Mouse (Mus musculus) testis, adult 2 months (tissue): ENCODE measurements at regions not wholly inside any gene's neighbourhood (a gene's known extent, or its start where the extent isn't known, plus 50 kb on each side); places are given as distances from the start of the nearest gene placed in this dataset.
"Not testable (repeated sequence)": the region's sequence is repeated elsewhere in the genome, so short reads cannot be mapped to it uniquely, and the experiment has no call there.

Source experiments
- H3K27ac ChIP-seq: fragments of 200-500 bp; 2 replicates; pipeline ENCODE4 v1.5.1; 2012; ENCODE audit warnings: low read depth, low read length; ENCODE audit not compliant: control insufficient read depth, insufficient read depth
- H3K27me3 ChIP-seq: fragments of 200-500 bp; 2 replicates; pipeline ENCODE4 v1.6.1; 2012; ENCODE audit warnings: mild to moderate bottlenecking, low read length, moderate library complexity; ENCODE audit not compliant: control insufficient read depth, insufficient read depth
- H3K36me3 ChIP-seq: fragments of 200-500 bp; 2 replicates; pipeline ENCODE4 v1.6.1; 2012; ENCODE audit warnings: mild to moderate bottlenecking, low read length; ENCODE audit not compliant: control insufficient read depth, insufficient read depth
- H3K4me1 ChIP-seq: fragments of 200-500 bp; 2 replicates; pipeline ENCODE4 v1.6.1; 2012; ENCODE audit warnings: low read length; ENCODE audit not compliant: control insufficient read depth, insufficient read depth
- H3K4me3 ChIP-seq: fragments of 200-500 bp; 2 replicates; pipeline ENCODE4 v1.5.1; 2012; ENCODE audit warnings: low read depth, mild to moderate bottlenecking, low read length, moderate library complexity, mixed read lengths; ENCODE audit not compliant: control insufficient read depth
- CTCF ChIP-seq: fragments of 200-500 bp; IDR thresholded peaks from 2 replicates; pipeline ENCODE4 v1.5.1; 2012; ENCODE audit warnings: low read depth, mild to moderate bottlenecking, inconsistent platforms, low read length, moderate library complexity; ENCODE audit not compliant: control insufficient read depth, insufficient read depth, insufficient replicate concordance
- POLR2A ChIP-seq: fragments of 200-500 bp; IDR thresholded peaks from 2 replicates; pipeline ENCODE4 v1.6.1; 2012; ENCODE audit warnings: low read depth, mild to moderate bottlenecking, inconsistent platforms, low read length, moderate library complexity; ENCODE audit not compliant: control insufficient read depth

DNA sequence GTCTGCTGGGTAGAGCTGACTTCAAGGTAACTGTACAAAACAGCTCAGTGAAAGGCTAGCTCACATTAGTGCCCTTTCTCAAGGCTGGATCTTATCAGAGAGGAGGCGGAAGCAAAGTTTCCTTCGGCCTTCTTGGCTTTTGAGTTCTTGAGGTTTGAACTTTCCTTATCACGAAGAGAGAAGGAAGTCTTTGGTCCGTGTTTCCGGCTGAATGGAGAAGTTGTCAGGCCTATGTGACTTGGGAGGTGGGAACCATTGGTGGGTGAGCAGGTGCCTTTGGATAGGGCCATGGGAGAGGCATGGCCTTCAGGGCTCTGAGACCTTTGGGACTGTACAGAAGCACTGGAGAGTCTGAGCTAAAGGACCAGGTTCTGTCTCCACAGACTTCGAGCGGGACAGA, 128.1 kb upstream of the Haao start:
- H3K27me3 ChIP-seq = no peaks in the 10 kb centered on the region
- TF ChIP-seq POLR2A = no peak
- no peak for TF ChIP-seq CTCF
- H3K4me3 ChIP-seq = no peak overlapping the region
- peaks cover 7% of the 10 kb centered on the region for H3K4me1 ChIP-seq
- no peak overlapping the region for H3K27ac ChIP-seq
- no peaks in the 10 kb centered on the region for H3K36me3 ChIP-seq

DNA sequence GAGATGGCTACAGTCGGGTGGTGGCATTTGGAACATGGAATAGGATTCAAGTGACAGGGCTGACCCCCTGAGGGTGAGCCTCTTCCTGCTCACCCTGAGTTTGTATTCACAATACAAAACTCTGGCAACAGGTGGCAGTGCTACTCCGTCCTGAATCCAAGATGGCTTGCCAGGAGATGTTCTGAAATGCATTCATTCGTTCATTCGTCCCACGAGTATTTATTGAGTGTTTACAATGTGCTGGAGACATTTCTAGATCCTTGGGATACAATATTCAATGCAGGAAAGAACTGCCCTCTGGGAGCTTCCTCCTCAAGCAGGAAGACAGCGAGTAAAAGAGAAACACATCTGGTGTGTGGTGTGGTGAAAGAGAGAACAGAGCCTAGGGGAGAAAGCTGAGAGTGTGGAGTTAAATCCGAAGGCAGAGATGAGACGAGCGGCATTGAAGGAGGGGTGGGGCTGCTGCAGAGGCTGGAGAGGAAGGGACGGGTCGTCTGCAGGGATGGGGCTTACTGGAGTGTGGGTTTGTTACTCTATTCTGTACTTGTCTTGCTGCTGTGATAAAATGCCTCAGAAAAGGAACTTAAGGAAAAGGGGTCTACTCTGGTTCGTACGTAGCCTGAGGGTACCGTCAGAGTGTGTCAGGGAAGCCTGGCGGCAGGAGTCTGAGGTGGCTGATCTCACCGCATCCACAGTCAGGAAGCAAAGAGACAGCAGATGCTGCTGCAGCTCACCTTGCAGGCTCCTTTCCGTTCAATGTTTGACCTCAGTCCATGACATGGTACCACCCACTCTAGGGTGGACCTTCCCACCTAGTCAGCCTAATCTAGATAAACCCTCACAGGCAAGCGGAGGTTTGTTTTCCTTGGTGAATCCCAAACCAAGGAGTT, 125.9 kb upstream of the Haao start:
- Histone ChIP-seq H3K4me3 (no peak overlapping the region), H3K36me3 (no peaks in the 10 kb centered on the region), H3K27ac (no peak overlapping the region), H3K4me1 (no peaks in the 10 kb centered on the region), H3K27me3 (no peaks in the 10 kb centered on the region)
- no peak; the same call in 1 of the 2 replicates for TF ChIP-seq CTCF
- no peak for TF ChIP-seq POLR2A

- Histone ChIP-seq H3K27me3 (no peaks in the 10 kb centered on the region), H3K4me3 (no peak overlapping the region), H3K4me1 (no peaks in the 10 kb centered on the region), H3K27ac (no peak overlapping the region), H3K36me3 (no peaks in the 10 kb centered on the region)
- TF ChIP-seq CTCF = no peak
- TF ChIP-seq POLR2A = no peak
These were observed 125.1 kb upstream of the Haao start for GRCm38 (mm10) chr17:83972874-83973273.

GRCm38 (mm10) chr17:83972470-83972869, 124.7 kb upstream of the Haao start:
- Histone ChIP-seq H3K36me3 (no peaks in the 10 kb centered on the region), H3K4me1 (no peaks in the 10 kb centered on the region), H3K27ac (no peak overlapping the region), H3K27me3 (no peaks in the 10 kb centered on the region), H3K4me3 (no peak overlapping the region)
- TF ChIP-seq POLR2A (no peak), CTCF (no peak)

DNA sequence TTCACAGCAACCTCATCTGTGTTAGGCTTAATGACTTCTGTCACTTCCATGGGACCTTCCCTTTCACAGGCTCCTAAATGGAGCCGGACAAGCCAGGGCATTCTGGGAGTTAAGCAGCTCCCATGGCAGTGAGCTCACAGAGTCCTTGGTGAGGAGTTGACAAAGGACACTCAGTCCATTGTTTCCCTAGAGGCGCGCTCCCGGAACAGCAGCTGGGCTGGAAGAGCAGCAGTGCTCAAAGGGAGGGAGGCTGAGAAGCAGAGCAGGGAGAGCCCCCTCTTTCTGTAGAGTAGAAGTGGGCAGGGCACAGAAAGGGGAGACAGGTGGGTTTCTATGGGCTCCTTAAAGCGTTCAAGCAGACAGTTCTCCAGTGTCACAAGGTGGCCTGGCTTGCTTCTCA, 124.3 kb upstream of the Haao start:
- TF ChIP-seq CTCF = no peak
- no peak for TF ChIP-seq POLR2A
- H3K27me3 ChIP-seq = no peaks in the 10 kb centered on the region
- H3K4me3 ChIP-seq = no peak overlapping the region
- H3K36me3 ChIP-seq = no peaks in the 10 kb centered on the region
- H3K27ac ChIP-seq = no peak overlapping the region
- no peaks in the 10 kb centered on the region for H3K4me1 ChIP-seq

GRCm38 (mm10) chr17:83969407-83969826, 121.7 kb upstream of the Haao start:
- Histone ChIP-seq H3K4me3 (no peak overlapping the region), H3K36me3 (no peaks in the 10 kb centered on the region), H3K4me1 (no peaks in the 10 kb centered on the region), H3K27me3 (no peaks in the 10 kb centered on the region), H3K27ac (no peak overlapping the region)
- TF ChIP-seq POLR2A (no peak), CTCF (no peak)

GRCm38 (mm10) chr17:83968124-83968523, 120.4 kb upstream of the Haao start:
- not testable (repeated sequence) for H3K27ac ChIP-seq, H3K27me3 ChIP-seq, H3K36me3 ChIP-seq, H3K4me1 ChIP-seq, H3K4me3 ChIP-seq
